9 mouse cellular contexts compared by ENCODE assay signal in genomic region chr2:72054280-72054679, GRCm38 (mm10).
A peak's percentile ranks its signal among the peaks of the same experiment; 100 is the strongest.
DNase-seq lines count a peak whose midpoint lies in the region; ATAC-seq and TF ChIP-seq lines count a peak whose summit lies in the region.
"Had no signal": no experiment of that assay in that cellular context is flagged by ENCODE, and none has a peak within 500 bp of the region (broad histone marks: within the 10 kb centered on the region; RNA-seq: fewer than 3 reads in every experiment).

No protein-coding gene starts in this region.

- TF ChIP-seq CTCF in CH12.LX (conservative IDR thresholded peaks at IDR 0.05 in 1 of 2, IDR thresholded peaks at IDR 0.05 in 1 of 2; ENCODE audit: low read depth in 2 of 2, low read length in 2 of 2): no peak

- H3K4me3 ChIP-seq in CH12.LX (replicated peaks in 1 of 3; ENCODE audit: low read depth in 2 of 3, low read length in 2 of 3, poor library complexity in 1 of 3): peak overlapping the region in 1 of 3 experiments; percentile 25
- H3K4me3 ChIP-seq in heart, embryonic 11.5 days (ENCODE audit: low read depth, low read length): peak overlapping the region; percentile 29
- peak overlapping the region; percentile 26 for H3K4me3 ChIP-seq in kidney, embryonic 16.5 days (ENCODE audit: low read length)
- H3K4me3 ChIP-seq: liver, embryonic 15.5 days had no signal

- no peaks in the 10 kb centered on the region for H3K36me3 ChIP-seq in CH12.LX (replicated peaks in 1 of 2; ENCODE audit: control insufficient read depth in 1 of 2, insufficient read depth in 1 of 2, low read length in 1 of 2)
- H3K36me3 ChIP-seq in heart, embryonic 11.5 days (ENCODE audit: control insufficient read depth, insufficient read depth, low read length): no peaks in the 10 kb centered on the region
- H3K36me3 ChIP-seq in kidney, embryonic 16.5 days (ENCODE audit: insufficient read depth, low read length): no peaks in the 10 kb centered on the region
- H3K36me3 ChIP-seq: liver, embryonic 15.5 days had no signal

- no peak for TF ChIP-seq RAD21 in CH12.LX (IDR thresholded peaks at IDR 0.05; ENCODE audit: low read depth, low read length)

- in situ Hi-C loops in CH12.LX (cut with MboI; ENCODE audit: low pct_ligation_motif_present, low pct_unique_long_range_greater_than_20kb, low sequenced_read_pairs): no loop called here

- peak; percentile 38 for DNase-seq in cerebellum, postnatal 10 days
- no peak for DNase-seq in cerebellum, adult 11-12 months
- DNase-seq in CH12.LX (ENCODE audit: extremely low read depth): no peak
- no peak for DNase-seq in gastrocnemius, adult 8-10 months (ENCODE audit: low spot score in 2 of 2)

- H3K27ac ChIP-seq in CH12.LX (ENCODE audit: insufficient read depth, low read depth): no peak overlapping the region
- H3K27ac ChIP-seq in heart, embryonic 11.5 days (ENCODE audit: low read depth, low read length): peak overlapping the region; percentile 71
- H3K27ac ChIP-seq in kidney, embryonic 16.5 days (ENCODE audit: low read length): peak overlapping the region; percentile 70
- H3K27ac ChIP-seq: liver, embryonic 15.5 days had no signal

- WGBS in heart, embryonic 11.5 days (ENCODE audit: insufficient replicate concordance): 43% methylated on average over 5 of the region's 5 CpGs
- 65% methylated on average over 5 of the region's 5 CpGs for WGBS in kidney, embryonic 16.5 days

- no peak for ATAC-seq in heart, embryonic 11.5 days (replicated peaks; ENCODE audit: insufficient number of reproducible peaks, low FRiP score, low TSS enrichment)
- ATAC-seq in kidney, embryonic 16.5 days (ENCODE audit: low FRiP score, low TSS enrichment): no peak
- ATAC-seq in activated CD4-positive, CD25-positive, alpha-beta regulatory T cell, adult 4 months: no peak
- ATAC-seq in monocyte, adult 5-6 weeks (replicated peaks; ENCODE audit: insufficient number of reproducible peaks, low FRiP score, low TSS enrichment, poor library complexity, severe bottlenecking): no peak

- no peaks in the 10 kb centered on the region for H3K79me2 ChIP-seq in CH12.LX (replicated peaks; ENCODE audit: control insufficient read depth, extremely low read depth, insufficient read depth, poor library complexity, severe bottlenecking)

- peaks cover 0 to 8% of the 10 kb centered on the region in 2 experiments; a peak in 2 of 4 replicates for H3K4me1 ChIP-seq in CH12.LX (ENCODE audit: control insufficient read depth in 1 of 2, insufficient read depth in 2 of 2)
- H3K4me1 ChIP-seq in heart, embryonic 11.5 days (ENCODE audit: control insufficient read depth, insufficient read depth, low read length): peaks cover 19% of the 10 kb centered on the region; the same call in 1 of the 2 replicates
- peaks cover 9% of the 10 kb centered on the region; the same call in 1 of the 2 replicates for H3K4me1 ChIP-seq in kidney, embryonic 16.5 days (ENCODE audit: insufficient read depth, low read length)
- H3K4me1 ChIP-seq: liver, embryonic 15.5 days had no signal

- peak overlapping the region; percentile 68 for H3K4me2 ChIP-seq in CH12.LX (ENCODE audit: insufficient read depth, low read depth, poor library complexity, severe bottlenecking)
- H3K4me2 ChIP-seq in heart, embryonic 11.5 days: peak overlapping the region; percentile 59
- H3K4me2 ChIP-seq in kidney, embryonic 16.5 days (replicated peaks; ENCODE audit: low read depth, low read length): peak overlapping the region; percentile 32; the same call in 1 of the 2 replicates
- H3K4me2 ChIP-seq: liver, embryonic 15.5 days had no signal

- TF ChIP-seq POLR2A in CH12.LX (IDR thresholded peaks at IDR 0.05; ENCODE audit: low read depth, low read length): no peak

- dilution Hi-C loops in CH12.LX (cut with MboI; ENCODE audit: extremely low pct_ligation_motif_present, extremely low pct_unique_long_range_greater_than_20kb, low sequenced_read_pairs): no loop called here

- H3K27me3 ChIP-seq in CH12.LX (replicated peaks): no peaks in the 10 kb centered on the region
- no peaks in the 10 kb centered on the region for H3K27me3 ChIP-seq in heart, embryonic 11.5 days (ENCODE audit: control insufficient read depth, insufficient read depth, low read length)
- no peaks in the 10 kb centered on the region for H3K27me3 ChIP-seq in kidney, embryonic 16.5 days (ENCODE audit: insufficient read depth, low read length)
- H3K27me3 ChIP-seq: liver, embryonic 15.5 days had no signal

- no peaks in the 10 kb centered on the region for H3K9me3 ChIP-seq in CH12.LX (replicated peaks; ENCODE audit: low read length)
- no peaks in the 10 kb centered on the region for H3K9me3 ChIP-seq in heart, embryonic 11.5 days (replicated peaks; ENCODE audit: control insufficient read depth, low read length)
- no peaks in the 10 kb centered on the region for H3K9me3 ChIP-seq in kidney, embryonic 16.5 days (ENCODE audit: low read length)
- H3K9me3 ChIP-seq: liver, embryonic 15.5 days had no signal

- no peak overlapping the region for H3K9ac ChIP-seq in CH12.LX (ENCODE audit: insufficient read depth, low read depth)
- peak overlapping the region; percentile 56 for H3K9ac ChIP-seq in heart, embryonic 11.5 days (ENCODE audit: low read depth, low read length)
- H3K9ac ChIP-seq in kidney, embryonic 16.5 days (replicated peaks; ENCODE audit: low read length): 0 out of 2 replicates have a peak overlapping the region, but pooled peaks have one; percentile 10
- H3K9ac ChIP-seq: liver, embryonic 15.5 days had no signal

- TF ChIP-seq EP300 in CH12.LX (IDR thresholded peaks at IDR 0.05; ENCODE audit: low read length): no peak

TF ChIP-seq in CH12.LX, 34 proteins besides CTCF, POLR2A, EP300 and RAD21:
- no peak for TF ChIP-seq ZMIZ1 (IDR thresholded peaks at IDR 0.05; ENCODE audit: low read depth, low read length)

Comparison
In these comparisons a context has a peak if more than half of its experiments do, and no peak if none do; other contexts are left out.
1. DNase-seq: peak in cerebellum, postnatal 10 days (2 of 2); none in cerebellum, adult 11-12 months (single experiment), CH12.LX (single experiment) and gastrocnemius, adult 8-10 months (0 of 2).
2. Peak in every context shown above with its lines, with median percentiles within 50 percentile points of each other: H3K4me2 ChIP-seq.